Mouse (Mus musculus) lung, embryonic 15.5 days (tissue): ENCODE data around the gene Dyrk1a. TPM values are rescaled to one million over a fixed set of nuclear protein-coding genes. Genes with fewer than 3 reads are reported as not detected.

ENCODE experiments used
- ATAC-seq: fragments of 200-750 bp; cut with Nextera tagmentation; 2 replicates; pipeline ENCODE4 v1.8.0; 2017; ENCODE audit warnings: moderate number of reproducible peaks, borderline replicate concordance; ENCODE audit not compliant: low FRiP score, low TSS enrichment; ENCODE audit errors: extremely low read depth
- H3K27ac ChIP-seq: fragments of 300-500 bp; sonication (generic); 2 replicates; pipeline ENCODE4 v1.5.1; 2015; ENCODE audit warnings: moderate library complexity, mild to moderate bottlenecking, inconsistent platforms
- H3K27me3 ChIP-seq: fragments of 300-500 bp; sonication (generic); 2 replicates; pipeline ENCODE4 v1.6.1; 2015; ENCODE audit warnings: inconsistent platforms
- H3K36me3 ChIP-seq: fragments of 300-500 bp; sonication (generic); 2 replicates; pipeline ENCODE4 v1.6.1; 2015; ENCODE audit warnings: inconsistent platforms
- H3K4me1 ChIP-seq: fragments of 300-500 bp; sonication (generic); 2 replicates; pipeline ENCODE4 v1.6.1; 2015; ENCODE audit warnings: inconsistent platforms
- H3K4me2 ChIP-seq: fragments of 300-500 bp; sonication (generic); 2 replicates; pipeline ENCODE4 v1.6.1; 2015; ENCODE audit warnings: inconsistent platforms, mild to moderate bottlenecking, moderate library complexity
- H3K4me3 ChIP-seq: fragments of 300-500 bp; sonication (generic); 2 replicates; pipeline ENCODE4 v1.5.1; 2015; ENCODE audit warnings: mild to moderate bottlenecking, inconsistent platforms
- H3K9ac ChIP-seq: fragments of 300-500 bp; sonication (generic); 2 replicates; pipeline ENCODE4 v1.6.1; 2015; ENCODE audit warnings: inconsistent platforms
- H3K9me3 ChIP-seq: fragments of 300-500 bp; sonication (generic); 2 replicates; pipeline ENCODE4 v1.6.1; 2016; ENCODE audit warnings: inconsistent platforms
- WGBS: fragments of 180-500 bp; shearing (Covaris S2); methylation state at CpG from one replicate; pipeline ENCODE4 v1.1.7; 2015; 5-methylcytosine and 5-hydroxymethylcytosine counted together
- polyA plus RNA-seq: library from polyadenylated mRNA; unstranded; fragments of >200 nt; fragmentation: Nextera tagmentation; extraction: Ambion mirVana; gene quantifications from 2 replicates; pipeline ENCODE4 v1.2.1, GENCODE M21; 2015

Dyrk1a gene
- polyA plus RNA-seq, 1 experiment from 2014 or later = 8.0 TPM

- Histone ChIP-seq H3K27ac (no peak overlapping the region), H3K9me3 (no peaks in the 10 kb centered on the region), H3K4me1 (peaks cover 9% of the 10 kb centered on the region; the same call in 1 of the 2 replicates), H3K27me3 (no peaks in the 10 kb centered on the region), H3K9ac (no peak overlapping the region), H3K4me3 (no peak overlapping the region), H3K36me3 (no peaks in the 10 kb centered on the region), H3K4me2 (no peak overlapping the region; the same call in 1 of the 2 replicates)
- ATAC-seq = no peak
- WGBS = 69% methylated on average over 7 of the region's 7 CpGs
Measured at GRCm38 (mm10) chr16:94536417-94537158, 33.2 kb upstream of the Dyrk1a start.

GRCm38 (mm10) chr16:94537159-94537527 lies 32.7 kb upstream of the Dyrk1a start:
- no peak overlapping the region for H3K27ac ChIP-seq
- WGBS = 43% methylated on average over 9 of the region's 9 CpGs
- H3K9ac ChIP-seq = no peak overlapping the region
- H3K9me3 ChIP-seq = no peaks in the 10 kb centered on the region
- no peak overlapping the region for H3K4me2 ChIP-seq
- H3K4me1 ChIP-seq = peaks cover 9% of the 10 kb centered on the region; the same call in 1 of the 2 replicates
- H3K4me3 ChIP-seq = no peak overlapping the region
- no peaks in the 10 kb centered on the region for H3K36me3 ChIP-seq
- H3K27me3 ChIP-seq = no peaks in the 10 kb centered on the region
- no peak; the same call in 1 of the 2 replicates for ATAC-seq

GRCm38 (mm10) chr16:94540140-94540539 lies 29.7 kb upstream of the Dyrk1a start:
- no peaks in the 10 kb centered on the region for H3K36me3 ChIP-seq
- H3K27ac ChIP-seq = no peak overlapping the region
- no peak overlapping the region for H3K4me2 ChIP-seq
- ATAC-seq = no peak
- WGBS = 95% methylated on average over 9 of the region's 9 CpGs
- no peak overlapping the region for H3K9ac ChIP-seq
- H3K4me3 ChIP-seq = no peak overlapping the region
- no peaks in the 10 kb centered on the region for H3K27me3 ChIP-seq
- H3K4me1 ChIP-seq = peaks cover 9% of the 10 kb centered on the region; the same call in 1 of the 2 replicates
- no peaks in the 10 kb centered on the region for H3K9me3 ChIP-seq

DNA sequence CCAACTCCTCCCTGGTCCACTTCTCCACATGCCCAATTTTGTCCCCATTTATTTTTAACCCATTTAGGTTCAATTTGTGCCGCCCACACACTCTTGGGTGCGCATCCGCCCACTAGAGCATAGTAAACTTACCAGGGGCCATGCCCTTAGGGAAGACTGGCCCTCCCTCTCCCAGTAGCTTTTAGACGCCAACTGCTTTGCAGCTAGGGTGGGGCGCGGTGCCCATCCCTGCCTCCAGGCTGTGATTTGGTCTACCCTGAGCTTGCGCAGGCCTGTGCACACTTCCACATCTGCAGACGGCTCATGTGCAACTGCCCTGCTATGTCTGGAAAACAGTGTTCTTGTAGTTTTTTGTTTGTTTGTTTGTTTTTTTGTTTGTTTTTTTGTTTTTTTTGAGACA lies 26.9 kb upstream of the Dyrk1a start:
- H3K27ac ChIP-seq = no peak overlapping the region
- H3K4me3 ChIP-seq = no peak overlapping the region
- 93% methylated on average over 8 of the region's 8 CpGs for WGBS
- ATAC-seq = no peak
- no peak overlapping the region for H3K9ac ChIP-seq
- H3K9me3 ChIP-seq = no peaks in the 10 kb centered on the region
- H3K27me3 ChIP-seq = no peaks in the 10 kb centered on the region
- no peak overlapping the region for H3K4me2 ChIP-seq
- no peaks in the 10 kb centered on the region for H3K36me3 ChIP-seq
- no peaks in the 10 kb centered on the region for H3K4me1 ChIP-seq

- Histone ChIP-seq H3K27me3 (no peaks in the 10 kb centered on the region), H3K9ac (no peak overlapping the region), H3K4me3 (no peak overlapping the region), H3K4me1 (no peaks in the 10 kb centered on the region), H3K36me3 (no peaks in the 10 kb centered on the region), H3K27ac (no peak overlapping the region), H3K9me3 (no peaks in the 10 kb centered on the region), H3K4me2 (no peak overlapping the region)
- no peak for ATAC-seq
- WGBS = 30% methylated on average over 11 of the region's 11 CpGs
Measured at GRCm38 (mm10) chr16:94544540-94545105, 25.2 kb upstream of the Dyrk1a start.

- 46% methylated on average over 8 of the region's 8 CpGs for WGBS
- no peak for ATAC-seq
Measured at GRCm38 (mm10) chr16:94545781-94546562, 23.8 kb upstream of the Dyrk1a start.

DNA sequence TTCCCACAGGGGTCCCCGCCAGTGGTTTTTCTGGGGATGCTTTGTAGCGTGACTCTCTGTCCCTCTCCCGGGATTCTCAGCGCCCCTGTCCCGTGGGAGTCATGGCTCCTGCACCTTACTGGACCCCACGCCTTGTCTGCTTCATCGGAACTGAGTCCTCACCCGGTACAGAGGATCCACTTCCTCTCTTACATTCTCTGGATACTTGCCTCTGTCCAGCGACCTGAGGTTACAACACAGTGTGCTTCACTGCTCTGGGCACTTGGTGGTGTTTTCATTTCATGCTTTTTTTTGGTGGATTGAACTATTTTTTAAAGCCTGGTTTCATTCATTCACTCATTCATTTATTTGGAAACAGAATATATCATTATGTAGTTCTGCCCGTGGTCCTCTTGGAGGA lies 20.0 kb upstream of the Dyrk1a start:
- 60% methylated on average over 10 of the region's 10 CpGs for WGBS
- Histone ChIP-seq H3K4me2 (no peak overlapping the region), H3K36me3 (no peaks in the 10 kb centered on the region), H3K9ac (no peak overlapping the region), H3K27me3 (no peaks in the 10 kb centered on the region), H3K4me3 (no peak overlapping the region), H3K27ac (no peak overlapping the region), H3K9me3 (no peaks in the 10 kb centered on the region), H3K4me1 (no peaks in the 10 kb centered on the region)
- ATAC-seq = no peak

More at GRCm38 (mm10) chr16:94545781-94546562, 23.8 kb upstream of the Dyrk1a start:
- Histone ChIP-seq H3K36me3 (no peaks in the 10 kb centered on the region), H3K9me3 (no peaks in the 10 kb centered on the region), H3K27ac (no peak overlapping the region), H3K27me3 (no peaks in the 10 kb centered on the region), H3K4me3 (no peak overlapping the region), H3K9ac (no peak overlapping the region), H3K4me2 (no peak overlapping the region), H3K4me1 (no peaks in the 10 kb centered on the region)

- Histone ChIP-seq H3K36me3 (no peaks in the 10 kb centered on the region), H3K9me3 (no peaks in the 10 kb centered on the region), H3K4me3 (no peak overlapping the region), H3K27ac (no peak overlapping the region), H3K4me2 (no peak overlapping the region), H3K4me1 (no peaks in the 10 kb centered on the region), H3K27me3 (no peaks in the 10 kb centered on the region), H3K9ac (no peak overlapping the region)
- ATAC-seq = no peak
Measured at GRCm38 (mm10) chr16:94551934-94552333, 17.9 kb upstream of the Dyrk1a start.

DNA sequence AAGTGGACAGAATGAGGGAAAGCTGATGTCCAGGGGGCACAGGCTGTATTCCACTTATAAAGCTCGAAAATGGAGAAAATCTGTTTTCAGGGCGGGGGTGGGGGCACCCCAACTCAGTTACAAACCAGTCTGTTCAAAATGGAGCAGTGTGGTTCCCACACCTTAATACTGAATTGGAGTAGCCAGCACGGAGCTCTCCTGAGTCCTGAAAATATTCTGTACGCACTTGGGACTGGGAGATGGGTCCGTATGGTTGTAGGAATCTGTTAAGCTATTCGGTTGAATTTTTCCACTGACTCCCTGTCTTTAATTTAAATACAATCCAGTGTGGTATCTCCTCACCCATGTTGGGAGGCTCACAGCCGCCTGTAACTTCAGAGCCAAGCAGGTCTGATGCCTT lies 14.5 kb upstream of the Dyrk1a start:
- WGBS = 70% methylated on average over 7 of the region's 7 CpGs
- Histone ChIP-seq H3K27me3 (no peaks in the 10 kb centered on the region), H3K4me3 (no peak overlapping the region), H3K27ac (no peak overlapping the region), H3K36me3 (no peaks in the 10 kb centered on the region), H3K9ac (no peak overlapping the region), H3K4me1 (peaks cover 13% of the 10 kb centered on the region), H3K4me2 (no peak overlapping the region), H3K9me3 (no peaks in the 10 kb centered on the region)
- ATAC-seq = no peak

- no peaks in the 10 kb centered on the region for H3K36me3 ChIP-seq
- WGBS = 82% methylated on average over 5 of the region's 5 CpGs
Measured at GRCm38 (mm10) chr16:94556228-94556627, 13.6 kb upstream of the Dyrk1a start.

GRCm38 (mm10) chr16:94559282-94559681 lies 10.5 kb upstream of the Dyrk1a start:
- Histone ChIP-seq H3K4me3 (no peak overlapping the region), H3K27ac (peak overlapping the region; percentile 59)

More at GRCm38 (mm10) chr16:94556228-94556627, 13.6 kb upstream of the Dyrk1a start:
- H3K27ac ChIP-seq = no peak overlapping the region
- no peak for ATAC-seq
- peaks cover 15% of the 10 kb centered on the region for H3K4me1 ChIP-seq
- H3K9ac ChIP-seq = no peak overlapping the region
- H3K27me3 ChIP-seq = no peaks in the 10 kb centered on the region
- no peaks in the 10 kb centered on the region for H3K9me3 ChIP-seq
- H3K4me2 ChIP-seq = no peak overlapping the region
- no peak overlapping the region for H3K4me3 ChIP-seq

GRCm38 (mm10) chr16:94559782-94560181 lies 10.0 kb upstream of the Dyrk1a start:
- ATAC-seq = no peak
- Histone ChIP-seq H3K27ac (peak overlapping the region; percentile 59), H3K9ac (no peak overlapping the region), H3K36me3 (no peaks in the 10 kb centered on the region), H3K27me3 (no peaks in the 10 kb centered on the region), H3K9me3 (no peaks in the 10 kb centered on the region), H3K4me2 (peak overlapping the region; percentile 14; the same call in 1 of the 2 replicates), H3K4me1 (peaks cover 15% of the 10 kb centered on the region), H3K4me3 (no peak overlapping the region)
- 40% methylated on average over 7 of the region's 7 CpGs for WGBS

More at GRCm38 (mm10) chr16:94559282-94559681, 10.5 kb upstream of the Dyrk1a start:
- Histone ChIP-seq H3K9ac (no peak overlapping the region), H3K4me2 (peak overlapping the region; percentile 14; the same call in 1 of the 2 replicates), H3K36me3 (no peaks in the 10 kb centered on the region), H3K9me3 (no peaks in the 10 kb centered on the region), H3K27me3 (no peaks in the 10 kb centered on the region), H3K4me1 (peaks cover 15% of the 10 kb centered on the region)
- WGBS = 20% methylated on average over 7 of the region's 7 CpGs
- ATAC-seq = no peak
